Mouse (Mus musculus) ES-Bruce4 (cell line): ENCODE measurements around the gene Abcb9.

ENCODE experiments used
- CTCF ChIP-seq: IDR thresholded peaks from one replicate; pipeline ENCODE4 v1.8.1; 2011; ENCODE audit warnings: low read depth, low read length
- POLR2A ChIP-seq: IDR thresholded peaks from one replicate; pipeline ENCODE4 v1.8.1; 2011; ENCODE audit warnings: low read length; ENCODE audit not compliant: insufficient read depth

DNA sequence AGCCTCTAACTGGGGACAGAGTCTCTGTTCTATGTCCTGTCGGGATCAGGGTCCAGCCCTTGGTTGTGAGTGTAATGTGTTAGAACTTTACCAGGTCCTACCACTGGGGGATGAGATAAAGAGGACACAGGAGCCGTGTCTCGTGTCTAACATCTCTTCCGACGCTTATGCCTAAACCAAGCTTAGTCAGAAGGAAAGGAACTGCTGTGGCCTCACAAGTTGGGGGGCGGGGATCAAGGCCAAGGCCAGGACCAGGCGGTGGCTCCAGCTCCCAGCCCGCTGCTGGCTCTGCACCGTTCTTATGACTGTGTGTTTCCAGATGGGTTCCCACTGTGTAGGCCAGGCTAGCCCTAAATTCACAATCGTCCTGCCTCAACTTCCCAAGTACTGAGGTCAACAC, 82.7 kb downstream of the Abcb9 start:
- TF ChIP-seq CTCF, result no peak
- TF ChIP-seq POLR2A, result no peak
